Mouse (Mus musculus): ENCODE results near the gene D130043K22Rik. TPM values are rescaled to one million over a fixed set of nuclear protein-coding genes. Genes with fewer than 3 reads are reported as not detected.

D130043K22Rik gene
- polyA plus RNA-seq, 1 experiment, result not detected

DNA sequence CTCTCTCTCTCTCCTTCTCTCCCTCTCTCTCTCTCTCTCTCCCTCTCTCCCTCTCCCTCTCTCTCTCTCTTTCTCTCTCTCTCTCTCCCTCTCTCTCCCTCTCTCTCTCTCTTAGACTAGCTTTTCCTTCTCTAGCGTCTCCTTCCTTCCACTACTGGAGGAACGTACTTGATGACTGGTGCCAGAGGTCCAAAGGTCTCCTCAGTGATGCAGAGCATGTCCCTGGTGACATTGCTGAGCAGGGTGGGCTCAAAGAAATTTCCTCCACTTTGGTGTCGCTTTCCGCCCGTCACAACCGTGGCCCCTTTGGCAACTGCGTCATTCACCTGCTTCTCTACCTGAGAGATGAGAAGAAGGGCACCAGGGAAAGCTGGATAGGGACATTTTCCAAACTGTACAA is 68.6 kb downstream of the D130043K22Rik start:
- Histone ChIP-seq H3K36me3 (ENCODE audit: control insufficient read depth, insufficient read depth, low read length) (no peaks in the 10 kb centered on the region), H3K4me3 (ENCODE audit: extremely low read depth, insufficient read depth, insufficient read length) (no peak overlapping the region), H3K27ac (ENCODE audit: insufficient read depth, low read length) (no peak overlapping the region), H3K4me1 (ENCODE audit: control insufficient read depth, insufficient read depth, insufficient read length) (no peaks in the 10 kb centered on the region), H3K27me3 (ENCODE audit: control insufficient read depth, insufficient read depth, low read length) (no peaks in the 10 kb centered on the region)
- 97% methylated on average over 7 of the region's 7 CpGs for WGBS
- no peak for DNase-seq (ENCODE audit: low read depth in 1 of 2, low spot score in 2 of 2)
- no peak for TF ChIP-seq CTCF (IDR thresholded peaks at IDR 0.05; ENCODE audit: extremely low read depth, insufficient read depth, insufficient read length, insufficient replicate concordance)

DNA sequence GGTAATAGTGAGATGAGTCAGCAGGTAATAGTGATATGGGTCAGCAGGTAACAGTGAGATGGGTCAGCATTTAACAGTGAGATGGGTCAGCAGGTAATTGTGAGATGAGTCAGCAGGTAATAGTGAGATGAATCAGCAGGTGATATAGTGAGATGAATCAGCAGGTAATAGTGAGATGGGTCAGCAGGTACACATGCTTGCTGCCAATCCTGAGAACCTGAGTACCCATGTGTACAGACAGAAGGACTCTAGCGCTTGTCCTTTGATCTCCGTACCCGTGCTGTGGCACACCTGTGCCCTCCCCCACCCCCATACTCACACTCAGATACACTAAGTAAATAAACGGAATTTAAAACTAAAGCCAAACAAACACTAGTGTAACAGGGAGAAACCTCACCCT is 70.0 kb downstream of the D130043K22Rik start:
- WGBS, result 92% methylated on average over 4 of the region's 4 CpGs
- no peaks in the 10 kb centered on the region for H3K4me1 ChIP-seq (ENCODE audit: control insufficient read depth, insufficient read depth, insufficient read length)
- H3K27me3 ChIP-seq (ENCODE audit: control insufficient read depth, insufficient read depth, low read length), result no peaks in the 10 kb centered on the region
- H3K4me3 ChIP-seq (ENCODE audit: extremely low read depth, insufficient read depth, insufficient read length), result no peak overlapping the region
- H3K27ac ChIP-seq (ENCODE audit: insufficient read depth, low read length), result no peak overlapping the region
- no peaks in the 10 kb centered on the region for H3K36me3 ChIP-seq (ENCODE audit: control insufficient read depth, insufficient read depth, low read length)
- DNase-seq (ENCODE audit: low read depth in 1 of 2, low spot score in 2 of 2), result no peak
- TF ChIP-seq POLR2A (IDR thresholded peaks at IDR 0.05; ENCODE audit: low read depth, low read length) (no peak), CTCF (IDR thresholded peaks at IDR 0.05; ENCODE audit: extremely low read depth, insufficient read depth, insufficient read length, insufficient replicate concordance) (no peak)

DNA sequence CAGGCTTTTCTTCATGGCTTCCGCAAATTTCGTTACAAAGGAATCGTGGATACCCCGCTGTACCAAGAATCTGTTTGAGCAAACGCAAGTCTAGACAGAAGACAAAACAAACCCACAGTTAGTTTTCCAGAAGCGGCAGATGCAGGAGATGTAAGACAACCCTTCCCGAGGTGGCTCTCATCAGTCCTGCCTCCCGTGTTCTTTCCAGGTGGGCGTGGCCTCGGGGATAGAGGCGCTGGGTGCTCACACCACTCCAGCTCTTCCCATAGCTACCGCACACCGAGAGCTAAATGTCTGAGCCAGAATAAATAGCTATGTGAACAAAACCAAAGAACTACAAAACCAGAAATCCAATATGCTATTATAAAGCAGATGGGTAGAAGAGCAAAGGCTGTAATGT is 70.9 kb downstream of the D130043K22Rik start:
- Histone ChIP-seq H3K27me3 (ENCODE audit: control insufficient read depth, insufficient read depth, low read length) (no peaks in the 10 kb centered on the region), H3K4me3 (ENCODE audit: extremely low read depth, insufficient read depth, insufficient read length) (no peak overlapping the region), H3K27ac (ENCODE audit: insufficient read depth, low read length) (no peak overlapping the region), H3K4me1 (ENCODE audit: control insufficient read depth, insufficient read depth, insufficient read length) (no peaks in the 10 kb centered on the region; the same call in 1 of the 2 replicates), H3K36me3 (ENCODE audit: control insufficient read depth, insufficient read depth, low read length) (no peaks in the 10 kb centered on the region)
- 86% methylated on average over 13 of the region's 13 CpGs for WGBS
- DNase-seq (ENCODE audit: low read depth in 1 of 2, low spot score in 2 of 2), result no peak
- TF ChIP-seq POLR2A (IDR thresholded peaks at IDR 0.05; ENCODE audit: low read depth, low read length), result no peak
- no peak for TF ChIP-seq CTCF (IDR thresholded peaks at IDR 0.05; ENCODE audit: extremely low read depth, insufficient read depth, insufficient read length, insufficient replicate concordance)

DNA sequence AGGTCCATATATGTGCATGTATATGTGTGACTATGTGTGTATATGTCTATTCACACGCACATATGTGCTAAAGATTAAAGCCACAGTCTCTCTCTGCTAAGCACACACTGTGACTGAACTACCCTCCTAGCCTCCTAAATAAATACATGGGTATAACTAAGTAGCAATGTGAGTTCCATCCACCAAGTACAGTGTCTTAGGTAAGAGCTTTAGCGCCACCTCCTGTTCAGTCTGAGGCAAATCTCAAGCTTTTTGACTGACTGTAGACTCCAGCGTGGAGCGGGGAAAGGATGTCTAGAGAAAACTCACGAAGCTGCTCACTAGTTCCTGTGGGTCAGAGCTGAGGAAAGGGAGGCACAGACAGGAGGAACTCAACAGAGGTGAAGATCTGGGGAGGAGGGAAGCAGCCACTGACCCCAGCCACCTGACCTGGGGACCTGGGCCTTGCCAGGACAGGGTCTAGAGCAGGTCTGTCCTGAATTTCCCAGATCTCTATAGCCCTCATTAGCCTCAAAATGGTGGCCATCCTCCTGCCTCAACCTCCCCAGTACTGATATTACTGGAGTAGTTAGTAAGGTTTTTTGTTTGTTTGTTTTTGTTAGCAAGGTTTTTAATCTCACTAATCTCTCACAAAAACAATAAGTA is 75.5 kb downstream of the D130043K22Rik start:
- H3K27me3 ChIP-seq (ENCODE audit: control insufficient read depth, insufficient read depth, low read length), result no peaks in the 10 kb centered on the region
- no peaks in the 10 kb centered on the region for H3K36me3 ChIP-seq (ENCODE audit: control insufficient read depth, insufficient read depth, low read length)
- DNase-seq (ENCODE audit: low read depth in 1 of 2, low spot score in 2 of 2), result peak; percentile 43 to 45
- no peak overlapping the region for H3K27ac ChIP-seq (ENCODE audit: insufficient read depth, low read length)
- H3K4me3 ChIP-seq (ENCODE audit: extremely low read depth, insufficient read depth, insufficient read length), result no peak overlapping the region
- no peaks in the 10 kb centered on the region; the same call in 1 of the 2 replicates for H3K4me1 ChIP-seq (ENCODE audit: control insufficient read depth, insufficient read depth, insufficient read length)
- peak; percentile 60; the same call in 1 of the 2 replicates for TF ChIP-seq CTCF (IDR thresholded peaks at IDR 0.05; ENCODE audit: extremely low read depth, insufficient read depth, insufficient read length, insufficient replicate concordance)
- no peak for TF ChIP-seq POLR2A (IDR thresholded peaks at IDR 0.05; ENCODE audit: low read depth, low read length)
- 21% methylated on average over 5 of the region's 5 CpGs for WGBS

DNA sequence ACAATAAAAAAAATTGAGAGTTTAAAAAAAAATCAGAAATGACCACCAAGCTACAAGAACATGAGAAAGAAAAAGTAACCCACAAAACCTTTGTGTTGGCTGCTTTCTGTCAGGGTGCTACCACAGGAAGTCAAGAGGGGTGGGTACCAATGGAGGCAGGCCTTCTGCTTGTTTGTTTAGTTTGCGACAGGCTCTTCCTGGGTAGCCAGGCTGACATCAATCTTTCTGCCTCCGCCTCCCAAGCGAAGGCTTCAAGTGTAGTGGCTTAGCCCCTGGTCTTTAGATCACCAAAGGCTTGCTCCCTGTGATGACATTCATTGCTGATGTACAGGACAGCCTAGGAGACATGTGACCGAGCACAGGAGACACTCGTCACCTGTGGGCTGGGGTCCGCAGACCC is 76.3 kb downstream of the D130043K22Rik start:
- H3K27ac ChIP-seq (ENCODE audit: insufficient read depth, low read length), result no peak overlapping the region
- DNase-seq (ENCODE audit: low read depth in 1 of 2, low spot score in 2 of 2), result peak in 1 of 2 experiments; percentile 25

DNA sequence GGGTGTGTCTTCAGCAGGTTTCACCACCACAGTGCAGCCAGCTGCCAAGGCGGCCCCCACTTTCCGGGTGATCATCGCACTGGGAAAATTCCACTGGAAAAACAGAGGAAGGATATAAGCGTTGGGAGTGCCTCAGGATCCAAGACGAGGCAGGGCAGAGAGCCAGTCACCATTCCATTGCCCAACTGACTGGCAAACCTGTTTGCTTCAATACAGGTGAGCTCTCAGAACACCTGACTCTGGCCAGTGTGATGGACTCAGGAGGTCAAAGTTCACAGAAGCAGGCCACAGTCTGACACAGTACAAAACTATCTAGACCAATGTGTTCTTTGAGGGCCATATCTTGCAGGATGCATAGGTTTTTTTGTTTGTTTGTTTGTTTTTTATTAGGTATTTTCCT is 79.1 kb downstream of the D130043K22Rik start:
- TF ChIP-seq CTCF (IDR thresholded peaks at IDR 0.05; ENCODE audit: extremely low read depth, insufficient read depth, insufficient read length, insufficient replicate concordance), result no peak
- no peak for TF ChIP-seq POLR2A (IDR thresholded peaks at IDR 0.05; ENCODE audit: low read depth, low read length)
- 90% methylated on average over 5 of the region's 5 CpGs for WGBS
- no peak for DNase-seq (ENCODE audit: low read depth in 1 of 2, low spot score in 2 of 2)
- Histone ChIP-seq H3K4me1 (ENCODE audit: control insufficient read depth, insufficient read depth, insufficient read length) (no peaks in the 10 kb centered on the region; the same call in 1 of the 2 replicates), H3K27me3 (ENCODE audit: control insufficient read depth, insufficient read depth, low read length) (no peaks in the 10 kb centered on the region), H3K4me3 (ENCODE audit: extremely low read depth, insufficient read depth, insufficient read length) (no peak overlapping the region), H3K27ac (ENCODE audit: insufficient read depth, low read length) (no peak overlapping the region), H3K36me3 (ENCODE audit: control insufficient read depth, insufficient read depth, low read length) (no peaks in the 10 kb centered on the region)

More for the DNA sequence above, 76.3 kb downstream of the D130043K22Rik start:
- H3K27me3 ChIP-seq (ENCODE audit: control insufficient read depth, insufficient read depth, low read length), result no peaks in the 10 kb centered on the region
- TF ChIP-seq CTCF (IDR thresholded peaks at IDR 0.05; ENCODE audit: extremely low read depth, insufficient read depth, insufficient read length, insufficient replicate concordance), result no peak
- H3K4me1 ChIP-seq (ENCODE audit: control insufficient read depth, insufficient read depth, insufficient read length), result no peaks in the 10 kb centered on the region; the same call in 1 of the 2 replicates
- WGBS, result 71% methylated on average over 6 of the region's 6 CpGs
- H3K36me3 ChIP-seq (ENCODE audit: control insufficient read depth, insufficient read depth, low read length), result no peaks in the 10 kb centered on the region
- H3K4me3 ChIP-seq (ENCODE audit: extremely low read depth, insufficient read depth, insufficient read length), result no peak overlapping the region

DNA sequence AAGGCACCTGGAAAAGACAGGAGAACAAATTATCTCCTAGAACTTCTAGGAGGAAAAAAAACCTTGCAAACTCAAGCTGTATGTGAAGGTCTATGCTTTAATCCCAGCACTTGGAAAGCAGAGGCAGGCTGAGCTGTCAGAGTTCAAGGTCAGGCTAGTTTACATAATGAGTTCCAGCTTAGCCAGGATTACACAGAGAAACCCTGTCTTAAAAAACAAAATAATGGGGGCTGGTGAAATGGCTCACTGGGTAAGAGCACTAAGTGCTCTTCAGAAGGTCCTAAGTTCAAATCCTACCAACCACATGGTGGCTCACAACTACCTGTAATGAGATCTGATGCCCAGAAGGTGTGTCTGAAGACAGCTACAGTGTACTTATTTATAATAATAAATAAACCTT is 85.7 kb downstream of the D130043K22Rik start:
- Histone ChIP-seq H3K4me1 (ENCODE audit: control insufficient read depth, insufficient read depth, insufficient read length) (no peaks in the 10 kb centered on the region), H3K27me3 (ENCODE audit: control insufficient read depth, insufficient read depth, low read length) (no peaks in the 10 kb centered on the region), H3K36me3 (ENCODE audit: control insufficient read depth, insufficient read depth, low read length) (no peaks in the 10 kb centered on the region), H3K27ac (ENCODE audit: insufficient read depth, low read length) (no peak overlapping the region), H3K4me3 (ENCODE audit: extremely low read depth, insufficient read depth, insufficient read length) (no peak overlapping the region)
- no peak for TF ChIP-seq POLR2A (IDR thresholded peaks at IDR 0.05; ENCODE audit: low read depth, low read length)
- no peak for DNase-seq (ENCODE audit: low read depth in 1 of 2, low spot score in 2 of 2)

All from spleen, adult 2 months (tissue).